Mouse (Mus musculus): ENCODE data around the gene Gm20388. TPM values are rescaled to one million over a fixed set of nuclear protein-coding genes. Genes with fewer than 3 reads are reported as not detected.

The Gm20388 gene
- polyA plus RNA-seq, 1 experiment, result 18.7 TPM

DNA sequence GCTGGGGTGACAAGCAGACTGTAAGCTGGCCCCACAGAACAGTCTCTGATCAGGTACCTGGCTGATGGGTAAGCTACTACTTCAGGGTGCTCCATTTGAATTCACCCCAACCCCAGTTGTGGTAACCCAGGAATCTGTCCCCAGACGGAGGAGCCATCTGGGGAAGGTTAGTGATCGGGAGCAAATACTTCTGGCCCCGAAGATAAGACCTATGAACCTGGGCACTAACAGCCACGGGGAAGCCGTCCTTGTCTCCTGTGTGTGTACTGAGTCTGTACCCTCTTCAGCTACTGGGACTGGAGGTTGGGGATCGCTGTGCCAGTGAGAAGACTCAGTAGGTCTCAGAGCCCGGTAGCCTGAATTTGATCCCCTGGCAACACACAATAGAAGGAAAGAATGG, 491.1 kb downstream of the Gm20388 start:
- Histone ChIP-seq H3K27me3 (ENCODE audit: control insufficient read depth, insufficient read depth, low read length) (no peaks in the 10 kb centered on the region), H3K27ac (ENCODE audit: insufficient read depth, low read length) (no peak overlapping the region), H3K4me1 (ENCODE audit: control insufficient read depth, insufficient read depth, low read length) (peaks cover 5% of the 10 kb centered on the region; the same call in 1 of the 2 replicates), H3K4me3 (replicated peaks; ENCODE audit: insufficient read depth, low read depth, low read length) (no peak overlapping the region)
- WGBS, result 97% methylated on average over 7 of the region's 7 CpGs
- TF ChIP-seq CTCF (IDR thresholded peaks at IDR 0.05; ENCODE audit: borderline replicate concordance, insufficient read depth, low read depth, low read length) (no peak), POLR2A (IDR thresholded peaks at IDR 0.05; ENCODE audit: borderline replicate concordance, insufficient read depth, low read length) (no peak)
- no peak for DNase-seq

DNA sequence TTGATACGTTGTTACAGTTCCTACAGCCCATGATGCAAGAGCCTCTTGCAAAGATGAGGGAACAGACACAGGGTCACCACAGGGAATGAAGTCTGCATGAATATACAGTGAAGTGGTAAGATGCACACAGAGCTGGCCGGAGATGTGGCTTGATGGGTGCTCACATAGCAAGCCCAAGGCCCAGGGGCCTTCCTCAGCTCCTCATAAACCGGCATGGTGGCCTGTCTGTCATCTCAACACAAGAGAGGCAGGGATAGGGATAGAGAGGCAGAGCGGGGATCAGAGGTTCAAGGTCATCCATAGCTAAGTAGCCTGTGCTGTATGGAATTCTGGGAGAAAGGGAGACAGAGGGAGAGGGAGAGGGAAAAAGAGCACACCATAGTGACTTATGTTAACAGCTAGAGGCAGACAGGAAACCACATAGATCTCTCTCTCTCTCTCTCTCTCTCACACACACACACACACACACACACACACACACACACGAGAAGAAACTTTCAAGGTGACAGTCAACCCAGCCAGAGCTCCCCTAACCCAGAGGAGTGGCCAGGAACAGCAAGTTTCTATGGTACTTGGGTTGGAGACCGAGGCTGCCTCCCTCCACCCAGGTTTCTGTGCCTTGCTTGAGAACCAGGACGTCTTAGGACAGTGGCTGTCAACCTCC, 493.1 kb downstream of the Gm20388 start:
- DNase-seq, result no peak
- H3K27ac ChIP-seq (ENCODE audit: insufficient read depth, low read length), result no peak overlapping the region
- peaks cover 14% of the 10 kb centered on the region for H3K4me1 ChIP-seq (ENCODE audit: control insufficient read depth, insufficient read depth, low read length)
- no peaks in the 10 kb centered on the region for H3K27me3 ChIP-seq (ENCODE audit: control insufficient read depth, insufficient read depth, low read length)
- WGBS, result 97% methylated on average over 7 of the region's 7 CpGs
- TF ChIP-seq CTCF (IDR thresholded peaks at IDR 0.05; ENCODE audit: borderline replicate concordance, insufficient read depth, low read depth, low read length) (no peak), POLR2A (IDR thresholded peaks at IDR 0.05; ENCODE audit: borderline replicate concordance, insufficient read depth, low read length) (no peak)
- H3K4me3 ChIP-seq (replicated peaks; ENCODE audit: insufficient read depth, low read depth, low read length), result no peak overlapping the region

DNA sequence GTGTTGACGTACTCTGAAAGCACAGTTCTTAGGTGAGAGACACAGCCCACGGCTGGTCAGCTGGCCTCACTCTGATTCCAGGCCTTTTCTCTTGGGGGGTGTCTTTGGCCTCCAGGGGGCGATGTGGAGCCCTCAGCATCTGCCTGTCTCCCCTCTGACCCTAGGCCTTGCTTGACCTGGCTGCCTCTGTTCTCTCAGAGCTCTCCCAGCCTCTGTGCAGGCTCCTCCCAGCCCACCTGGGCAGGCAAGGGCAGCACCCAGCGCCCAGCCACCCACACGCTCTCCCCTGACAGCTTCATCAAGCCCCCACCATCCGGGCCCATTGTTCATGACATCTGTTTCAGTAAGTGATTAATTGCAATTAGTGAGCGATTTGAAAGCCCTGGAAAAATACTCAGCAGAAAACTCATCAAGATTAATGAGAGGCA, 494.0 kb downstream of the Gm20388 start:
- peak; percentile 54 for TF ChIP-seq CTCF (IDR thresholded peaks at IDR 0.05; ENCODE audit: borderline replicate concordance, insufficient read depth, low read depth, low read length)
- TF ChIP-seq POLR2A (IDR thresholded peaks at IDR 0.05; ENCODE audit: borderline replicate concordance, insufficient read depth, low read length), result no peak
- peaks cover 21% of the 10 kb centered on the region for H3K4me1 ChIP-seq (ENCODE audit: control insufficient read depth, insufficient read depth, low read length)
- DNase-seq, result no peak
- no peaks in the 10 kb centered on the region for H3K27me3 ChIP-seq (ENCODE audit: control insufficient read depth, insufficient read depth, low read length)
- WGBS, result 73% methylated on average over 7 of the region's 7 CpGs
- no peak overlapping the region for H3K27ac ChIP-seq (ENCODE audit: insufficient read depth, low read length)
- H3K4me3 ChIP-seq (replicated peaks; ENCODE audit: insufficient read depth, low read depth, low read length), result no peak overlapping the region

DNA sequence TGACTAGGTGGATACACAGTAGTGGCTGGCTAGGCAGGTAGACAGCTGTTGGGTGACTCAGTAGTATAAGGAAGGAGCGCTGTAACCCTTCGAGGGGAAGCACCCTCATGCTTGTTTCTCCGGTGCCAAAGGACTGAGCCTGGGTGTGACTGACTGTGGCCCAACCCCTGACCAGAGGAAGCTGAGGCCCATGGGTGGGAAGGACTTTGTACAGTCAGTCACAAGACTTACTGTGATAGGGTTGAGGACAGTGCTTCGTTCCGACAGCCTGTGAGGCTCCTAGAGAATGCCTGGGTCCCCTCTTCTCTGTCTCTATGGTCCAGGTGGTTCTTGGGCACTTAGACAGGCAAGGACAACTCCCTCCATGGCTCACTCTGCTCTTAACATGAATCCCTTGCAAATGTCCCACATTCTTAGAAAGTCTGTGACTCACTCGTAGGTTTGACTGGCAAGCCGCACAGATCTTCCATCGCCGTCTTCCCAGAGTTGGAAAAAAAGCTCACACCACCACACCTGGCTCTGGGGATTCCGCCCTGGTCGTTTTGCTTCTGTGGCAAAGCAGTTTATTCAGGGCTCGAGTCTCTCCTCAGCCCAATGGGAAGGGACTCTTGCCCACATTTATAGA, 495.5 kb downstream of the Gm20388 start:
- WGBS, result 96% methylated on average over 12 of the region's 12 CpGs
- TF ChIP-seq CTCF (IDR thresholded peaks at IDR 0.05; ENCODE audit: borderline replicate concordance, insufficient read depth, low read depth, low read length) (no peak), POLR2A (IDR thresholded peaks at IDR 0.05; ENCODE audit: borderline replicate concordance, insufficient read depth, low read length) (no peak)
- Histone ChIP-seq H3K4me3 (replicated peaks; ENCODE audit: insufficient read depth, low read depth, low read length) (no peak overlapping the region), H3K4me1 (ENCODE audit: control insufficient read depth, insufficient read depth, low read length) (peaks cover 34% of the 10 kb centered on the region), H3K27ac (ENCODE audit: insufficient read depth, low read length) (no peak overlapping the region), H3K27me3 (ENCODE audit: control insufficient read depth, insufficient read depth, low read length) (no peaks in the 10 kb centered on the region)
- no peak for DNase-seq

DNA sequence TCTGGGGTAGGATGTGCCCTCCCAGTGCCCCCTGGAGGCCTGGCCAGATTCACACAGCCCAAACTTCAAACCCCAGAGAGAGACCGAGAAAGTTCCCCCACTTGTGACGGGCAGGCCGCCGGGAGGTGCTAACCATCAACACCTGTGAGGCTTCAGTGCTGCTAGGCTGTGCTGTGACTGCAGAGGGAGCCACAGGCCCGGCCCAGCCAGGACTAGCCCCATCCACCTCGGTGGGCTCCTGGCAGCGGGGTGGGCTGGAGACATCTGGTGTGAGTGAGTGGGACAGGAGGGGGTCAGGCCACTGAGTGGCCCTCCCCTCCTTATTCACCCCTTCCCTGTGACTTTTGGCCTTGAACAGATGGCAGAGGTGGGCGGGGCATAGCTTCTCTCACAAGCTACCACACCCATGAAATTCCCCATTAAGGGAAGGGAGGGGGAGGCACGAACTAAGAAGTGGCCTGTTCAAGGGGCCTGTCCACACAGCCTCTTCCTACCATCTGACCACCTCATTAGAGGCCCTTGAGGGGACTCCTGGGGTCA, 497.1 kb downstream of the Gm20388 start:
- TF ChIP-seq POLR2A (IDR thresholded peaks at IDR 0.05; ENCODE audit: borderline replicate concordance, insufficient read depth, low read length) (no peak), CTCF (IDR thresholded peaks at IDR 0.05; ENCODE audit: borderline replicate concordance, insufficient read depth, low read depth, low read length) (peak; percentile 67)
- DNase-seq, result no peak
- H3K4me3 ChIP-seq (replicated peaks; ENCODE audit: insufficient read depth, low read depth, low read length), result no peak overlapping the region
- H3K27ac ChIP-seq (ENCODE audit: insufficient read depth, low read length), result no peak overlapping the region
- peaks cover 41% of the 10 kb centered on the region for H3K4me1 ChIP-seq (ENCODE audit: control insufficient read depth, insufficient read depth, low read length)
- H3K27me3 ChIP-seq (ENCODE audit: control insufficient read depth, insufficient read depth, low read length), result no peaks in the 10 kb centered on the region
- WGBS, result 44% methylated on average over 9 of the region's 9 CpGs

DNA sequence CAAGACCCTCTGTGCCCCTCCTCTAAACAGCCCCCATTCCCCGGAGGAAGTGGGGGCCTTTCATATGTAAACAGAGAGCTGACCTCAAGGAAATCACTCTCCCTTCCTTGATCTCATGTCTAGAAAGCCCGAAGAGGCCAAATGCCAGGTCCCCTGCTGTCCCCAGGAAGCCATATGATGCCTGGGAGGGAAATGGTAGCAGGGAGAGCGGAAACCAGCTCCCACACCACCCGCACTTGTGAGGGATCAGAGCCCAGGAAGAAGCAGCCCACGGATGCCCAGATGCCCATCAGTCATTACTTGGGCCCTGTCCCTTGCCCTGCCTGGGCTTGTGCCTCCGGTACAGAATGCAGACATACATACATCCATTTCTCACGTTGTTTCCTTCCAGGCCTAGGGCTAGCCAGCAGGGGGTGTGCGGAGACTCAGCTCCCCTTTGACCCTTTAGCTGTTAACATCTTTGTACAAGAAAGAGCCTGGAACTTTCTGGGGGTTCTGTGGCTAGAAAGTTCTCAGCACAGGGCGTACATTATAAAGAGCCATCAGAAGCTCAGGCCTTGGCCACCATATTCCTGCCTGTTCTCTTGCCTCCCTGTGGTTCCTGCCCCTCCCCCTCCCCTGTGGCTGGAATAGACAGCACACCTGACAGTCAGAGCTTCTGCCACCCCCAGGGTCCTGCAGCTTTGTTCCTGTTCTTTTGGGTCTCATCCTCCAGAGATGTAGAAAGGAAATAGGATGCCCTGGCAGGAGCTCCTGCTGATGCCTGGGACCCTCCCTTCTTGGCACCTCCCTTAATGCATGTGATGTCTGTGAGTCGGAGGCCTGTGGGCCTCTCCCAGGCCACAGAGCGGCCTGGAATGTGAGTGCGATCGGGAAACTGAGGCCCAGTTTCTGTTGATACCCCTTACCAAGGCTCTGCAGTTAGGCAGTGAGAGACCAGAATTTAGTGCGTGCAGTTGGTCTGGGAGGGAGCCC, 497.9 kb downstream of the Gm20388 start:
- 46% methylated on average over 14 of the region's 14 CpGs for WGBS
- H3K4me1 ChIP-seq (ENCODE audit: control insufficient read depth, insufficient read depth, low read length), result peaks cover 48% of the 10 kb centered on the region
- no peak for TF ChIP-seq CTCF (IDR thresholded peaks at IDR 0.05; ENCODE audit: borderline replicate concordance, insufficient read depth, low read depth, low read length)
- no peak for TF ChIP-seq POLR2A (IDR thresholded peaks at IDR 0.05; ENCODE audit: borderline replicate concordance, insufficient read depth, low read length)
- H3K4me3 ChIP-seq (replicated peaks; ENCODE audit: insufficient read depth, low read depth, low read length), result no peak overlapping the region
- H3K27ac ChIP-seq (ENCODE audit: insufficient read depth, low read length), result no peak overlapping the region
- H3K27me3 ChIP-seq (ENCODE audit: control insufficient read depth, insufficient read depth, low read length), result no peaks in the 10 kb centered on the region
- peak; percentile 59 to 65 for DNase-seq

DNA sequence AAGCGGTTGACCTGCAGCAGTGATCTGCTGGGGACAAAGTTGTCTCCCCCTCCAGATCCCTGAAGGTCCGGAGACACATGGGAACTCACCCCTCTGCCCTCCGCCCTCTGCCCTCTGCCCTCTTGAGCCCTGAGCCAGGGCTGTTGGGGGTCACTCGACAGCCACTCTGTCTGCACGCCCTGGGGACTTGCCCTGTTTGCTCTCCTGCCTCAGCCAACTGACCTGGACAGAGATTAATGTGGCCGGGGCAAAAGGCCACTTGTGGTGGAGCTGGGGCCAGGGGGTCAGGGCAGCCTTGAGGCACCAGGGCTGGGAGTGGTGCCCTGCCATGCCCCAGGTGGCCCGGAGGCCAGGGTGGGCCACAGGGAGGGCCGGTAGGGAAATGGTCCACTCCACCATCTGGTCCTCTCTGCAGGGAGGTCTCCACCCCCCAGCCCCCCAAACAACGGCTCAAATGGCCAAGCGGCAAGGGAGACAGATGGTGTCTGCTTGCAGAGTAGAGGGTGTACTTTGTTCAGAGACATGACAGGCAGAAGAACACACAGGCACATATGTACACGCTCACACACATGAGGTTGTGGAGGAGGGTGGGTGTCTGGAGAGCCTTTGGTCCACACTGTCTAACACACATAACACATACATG, 498.9 kb downstream of the Gm20388 start:
- Histone ChIP-seq H3K4me3 (replicated peaks; ENCODE audit: insufficient read depth, low read depth, low read length) (no peak overlapping the region), H3K4me1 (ENCODE audit: control insufficient read depth, insufficient read depth, low read length) (peaks cover 57% of the 10 kb centered on the region), H3K27ac (ENCODE audit: insufficient read depth, low read length) (no peak overlapping the region), H3K27me3 (ENCODE audit: control insufficient read depth, insufficient read depth, low read length) (no peaks in the 10 kb centered on the region)
- 33% methylated on average over 11 of the region's 11 CpGs for WGBS
- TF ChIP-seq CTCF (IDR thresholded peaks at IDR 0.05; ENCODE audit: borderline replicate concordance, insufficient read depth, low read depth, low read length), result no peak
- no peak for TF ChIP-seq POLR2A (IDR thresholded peaks at IDR 0.05; ENCODE audit: borderline replicate concordance, insufficient read depth, low read length)
- no peak for DNase-seq
